Mouse (Mus musculus): ENCODE measurements around the gene Naip1.

DNA sequence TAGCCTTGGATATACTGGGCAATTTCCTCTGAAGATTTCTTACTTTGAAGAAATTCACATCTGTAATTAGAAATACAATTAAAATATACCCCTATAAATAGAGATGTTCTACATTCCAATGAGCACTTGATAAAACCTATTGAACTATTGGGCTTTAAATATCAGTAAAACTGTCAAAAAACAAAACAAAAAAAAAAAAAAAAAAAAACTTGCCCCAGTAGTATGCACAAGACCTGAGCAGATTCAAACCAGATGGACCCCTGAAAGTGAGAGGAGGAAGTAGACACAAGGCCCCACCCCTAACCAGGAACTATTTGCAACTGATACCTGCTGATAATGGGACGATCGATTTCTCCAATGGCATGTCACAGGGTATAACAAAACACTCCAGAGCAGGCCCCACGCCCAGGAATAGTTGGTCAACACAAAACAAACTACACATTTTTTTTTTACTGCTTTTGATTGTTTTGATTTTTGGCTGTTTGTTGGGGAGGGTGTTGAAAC lies 15.3 kb downstream of the Naip1 start:
- TF ChIP-seq CTCF (IDR thresholded peaks at IDR 0.05; ENCODE audit: low read depth, low read length) = no peak
- no peak for TF ChIP-seq GATA1 (IDR thresholded peaks at IDR 0.05; ENCODE audit: borderline replicate concordance, low read length)
